Mouse (Mus musculus) stomach, embryonic 15.5 days (tissue): ENCODE measurements at regions not wholly inside any gene's neighbourhood (a gene's known extent, or its start where the extent isn't known, plus 50 kb on each side); places are given as distances from the start of the nearest gene placed in this dataset.

Experiments used
- ATAC-seq: fragments of 200-750 bp; cut with Nextera tagmentation; 2 replicates; pipeline ENCODE4 v1.8.0; 2017; ENCODE audit warnings: low read depth, moderate number of reproducible peaks, moderate TSS enrichment; ENCODE audit not compliant: insufficient read depth, low FRiP score
- H3K27ac ChIP-seq: fragments of 300-500 bp; sonication (generic); 2 replicates; pipeline ENCODE4 v1.5.1; 2015; ENCODE audit warnings: mild to moderate bottlenecking, inconsistent platforms
- H3K27me3 ChIP-seq: fragments of 300-500 bp; sonication (generic); replicated peaks from 2 replicates; pipeline ENCODE4 v1.6.1; 2015; ENCODE audit warnings: inconsistent platforms
- H3K36me3 ChIP-seq: fragments of 300-500 bp; sonication (generic); 2 replicates; pipeline ENCODE4 v1.6.1; 2015; ENCODE audit warnings: inconsistent platforms
- H3K4me1 ChIP-seq: fragments of 300-500 bp; sonication (generic); 2 replicates; pipeline ENCODE4 v1.6.1; 2015; ENCODE audit warnings: inconsistent platforms
- H3K4me2 ChIP-seq: fragments of 300-500 bp; sonication (generic); 2 replicates; pipeline ENCODE4 v1.6.1; 2015; ENCODE audit warnings: mild to moderate bottlenecking, inconsistent platforms
- H3K4me3 ChIP-seq: fragments of 300-500 bp; sonication (generic); replicated peaks from 2 replicates; pipeline ENCODE4 v1.5.1; 2015; ENCODE audit warnings: inconsistent platforms
- H3K9ac ChIP-seq: fragments of 300-500 bp; sonication (generic); 2 replicates; pipeline ENCODE4 v1.6.1; 2015; ENCODE audit warnings: inconsistent platforms
- H3K9me3 ChIP-seq: fragments of 300-500 bp; sonication (generic); 2 replicates; pipeline ENCODE4 v1.6.1; 2016; ENCODE audit warnings: inconsistent platforms
- WGBS: fragments of 180-500 bp; shearing (Covaris S2); methylation state at CpG from one replicate; pipeline ENCODE4 v1.1.7; 2015; 5-methylcytosine and 5-hydroxymethylcytosine counted together

DNA sequence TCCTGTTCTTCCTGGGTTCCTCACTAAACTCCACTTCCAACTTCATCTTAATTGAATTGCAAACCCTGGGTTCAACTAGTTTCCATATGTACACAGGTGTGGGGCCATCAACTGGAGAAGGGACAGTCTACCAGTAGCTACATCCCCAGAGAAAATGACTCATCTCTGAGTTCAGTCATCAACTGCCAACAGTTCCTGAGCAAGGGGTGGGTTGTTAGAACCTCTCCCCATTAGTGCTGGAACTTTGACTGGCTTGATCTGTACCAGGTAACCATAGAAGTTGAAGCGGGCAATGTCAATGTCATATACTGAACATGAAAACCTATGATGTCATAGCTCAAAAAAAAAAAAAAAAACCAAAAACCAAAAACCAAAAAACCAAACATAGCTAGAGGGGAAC is 69.8 kb downstream of the Gm21750 start:
- H3K9me3 ChIP-seq, result no peaks in the 10 kb centered on the region
- WGBS, result 97% methylated on average over 1 of the region's 1 CpGs
- no peaks in the 10 kb centered on the region for H3K4me1 ChIP-seq
- no peak overlapping the region for H3K27ac ChIP-seq
- H3K4me2 ChIP-seq, result no peak overlapping the region
- no peak overlapping the region for H3K4me3 ChIP-seq
- H3K27me3 ChIP-seq, result no peaks in the 10 kb centered on the region
- H3K36me3 ChIP-seq, result no peaks in the 10 kb centered on the region
- no peak overlapping the region for H3K9ac ChIP-seq
- no peak for ATAC-seq

DNA sequence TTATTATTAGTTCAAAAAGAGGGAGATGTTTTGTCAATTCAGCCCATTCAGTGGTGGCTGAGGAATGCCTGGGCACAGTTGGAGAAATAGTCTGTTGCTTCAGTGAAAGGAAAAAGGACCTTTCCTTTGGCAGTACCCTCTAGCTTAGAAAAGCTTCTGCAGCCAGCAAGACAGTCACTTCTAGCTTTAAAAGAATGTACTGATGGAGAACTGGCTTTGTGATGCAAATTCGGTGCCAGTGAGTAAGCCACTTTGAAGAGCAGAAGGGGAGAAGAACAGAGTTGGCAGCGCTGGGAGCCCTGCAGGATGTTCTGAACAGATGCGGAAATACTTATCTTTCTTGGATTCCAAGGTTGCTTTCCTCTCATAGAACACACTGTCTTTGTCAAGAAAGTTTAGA is 71.1 kb downstream of the Gm21750 start:
- 53% methylated on average over 3 of the region's 3 CpGs for WGBS
- Histone ChIP-seq H3K36me3 (no peaks in the 10 kb centered on the region), H3K4me2 (no peak overlapping the region), H3K9ac (no peak overlapping the region), H3K9me3 (no peaks in the 10 kb centered on the region), H3K4me3 (no peak overlapping the region), H3K27me3 (no peaks in the 10 kb centered on the region), H3K4me1 (no peaks in the 10 kb centered on the region), H3K27ac (no peak overlapping the region)
- no peak for ATAC-seq

DNA sequence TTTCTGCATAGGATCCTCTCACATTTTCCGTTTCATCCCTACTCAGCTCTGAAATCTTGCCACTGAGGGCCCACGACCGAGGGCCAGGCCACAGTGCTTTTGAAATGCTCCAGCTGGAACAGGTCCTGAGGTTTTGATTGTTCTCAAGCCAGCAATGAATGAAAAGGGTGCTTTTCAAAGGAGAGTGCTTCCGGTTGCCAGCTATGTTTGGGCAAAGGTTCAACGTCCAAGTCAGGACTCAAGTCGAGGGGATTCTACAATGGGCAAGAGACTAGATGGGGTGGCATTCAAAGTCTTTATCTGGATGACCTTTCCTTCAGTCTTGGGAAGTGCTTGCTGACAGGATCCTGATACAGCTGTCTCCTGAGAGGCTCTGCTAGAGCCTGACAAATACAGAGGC is 89.8 kb downstream of the Gm21750 start:
- no peak overlapping the region for H3K9ac ChIP-seq
- H3K4me2 ChIP-seq, result no peak overlapping the region
- 55% methylated on average over 6 of the region's 6 CpGs for WGBS
- no peaks in the 10 kb centered on the region for H3K4me1 ChIP-seq
- no peak overlapping the region for H3K27ac ChIP-seq
- no peak for ATAC-seq
- H3K4me3 ChIP-seq, result no peak overlapping the region
- H3K9me3 ChIP-seq, result no peaks in the 10 kb centered on the region
- H3K27me3 ChIP-seq, result no peaks in the 10 kb centered on the region
- H3K36me3 ChIP-seq, result no peaks in the 10 kb centered on the region

DNA sequence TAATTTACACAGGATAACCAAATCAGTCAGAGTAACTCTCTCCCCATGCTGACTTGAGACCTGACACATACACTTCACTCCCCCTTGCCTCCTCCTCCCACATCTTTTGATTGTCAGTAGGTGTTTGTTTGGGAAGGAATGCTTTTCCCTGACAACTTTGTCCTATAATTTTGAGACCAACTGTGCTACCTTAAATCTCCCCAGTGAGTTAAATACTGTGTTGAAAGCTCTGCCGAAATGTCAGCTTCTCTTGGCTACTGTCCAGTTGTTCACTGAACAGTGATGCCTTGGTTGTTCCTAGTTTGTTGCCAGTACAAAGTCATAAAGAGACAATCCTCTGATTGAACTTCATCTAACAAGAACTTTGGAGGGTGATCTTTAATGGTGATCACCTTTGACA is 99.0 kb downstream of the Gm21750 start:
- Histone ChIP-seq H3K9me3 (no peaks in the 10 kb centered on the region), H3K27me3 (no peaks in the 10 kb centered on the region), H3K36me3 (no peaks in the 10 kb centered on the region), H3K4me1 (no peaks in the 10 kb centered on the region), H3K27ac (no peak overlapping the region), H3K4me2 (no peak overlapping the region), H3K4me3 (no peak overlapping the region), H3K9ac (no peak overlapping the region)
- WGBS, result 35% methylated on average over 1 of the region's 1 CpGs
- no peak for ATAC-seq

DNA sequence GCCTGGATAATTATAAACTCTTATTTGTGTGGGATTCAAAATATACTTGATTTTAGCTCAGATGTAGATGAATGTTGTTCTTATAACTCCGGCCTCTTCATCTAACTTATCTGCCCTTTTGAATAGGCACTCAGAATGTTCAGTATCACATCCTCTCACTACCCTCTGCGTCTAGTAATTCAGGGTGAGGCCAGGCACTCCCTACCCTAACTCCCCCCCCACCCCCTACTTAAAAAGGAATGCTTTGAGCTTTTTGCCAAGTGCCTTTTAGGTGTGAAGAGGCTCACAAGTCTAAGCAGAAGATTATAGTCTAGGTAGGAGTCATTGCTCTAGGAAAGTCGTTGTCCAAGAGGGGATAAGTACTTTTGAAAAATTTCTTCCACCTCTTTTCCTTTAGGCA is 111.9 kb downstream of the Gm21750 start:
- no peaks in the 10 kb centered on the region for H3K36me3 ChIP-seq
- no peak for ATAC-seq

DNA sequence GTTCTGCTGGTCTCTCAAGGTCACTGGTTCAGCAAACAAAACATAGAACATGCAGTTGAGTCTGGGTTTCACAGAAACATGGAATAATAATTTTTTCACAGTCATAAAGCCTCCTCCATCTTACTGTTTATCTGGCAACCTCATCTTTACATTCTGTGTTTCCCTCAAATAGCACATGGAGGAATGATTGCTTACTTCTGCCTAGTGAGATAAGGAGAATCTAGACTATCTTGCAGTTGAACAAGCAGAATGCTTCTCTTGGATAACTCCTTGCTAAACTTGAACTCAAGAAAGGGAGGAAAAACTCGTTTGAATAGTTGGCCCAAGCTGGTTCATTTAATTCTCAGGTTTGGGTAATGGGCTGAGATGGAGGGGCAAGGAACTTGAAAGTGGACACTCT is 112.8 kb downstream of the Gm21750 start:
- ATAC-seq, result no peak
- Histone ChIP-seq H3K27me3 (no peaks in the 10 kb centered on the region), H3K4me3 (no peak overlapping the region), H3K27ac (no peak overlapping the region), H3K9me3 (no peaks in the 10 kb centered on the region), H3K9ac (no peak overlapping the region), H3K4me1 (no peaks in the 10 kb centered on the region), H3K4me2 (no peak overlapping the region), H3K36me3 (no peaks in the 10 kb centered on the region)
- 18% methylated on average over 1 of the region's 1 CpGs for WGBS

More for the DNA sequence above, 111.9 kb downstream of the Gm21750 start:
- WGBS, result 61% methylated on average over 3 of the region's 3 CpGs
- Histone ChIP-seq H3K4me1 (no peaks in the 10 kb centered on the region), H3K4me2 (no peak overlapping the region), H3K9me3 (no peaks in the 10 kb centered on the region), H3K27me3 (no peaks in the 10 kb centered on the region), H3K9ac (no peak overlapping the region), H3K4me3 (no peak overlapping the region), H3K27ac (no peak overlapping the region)

DNA sequence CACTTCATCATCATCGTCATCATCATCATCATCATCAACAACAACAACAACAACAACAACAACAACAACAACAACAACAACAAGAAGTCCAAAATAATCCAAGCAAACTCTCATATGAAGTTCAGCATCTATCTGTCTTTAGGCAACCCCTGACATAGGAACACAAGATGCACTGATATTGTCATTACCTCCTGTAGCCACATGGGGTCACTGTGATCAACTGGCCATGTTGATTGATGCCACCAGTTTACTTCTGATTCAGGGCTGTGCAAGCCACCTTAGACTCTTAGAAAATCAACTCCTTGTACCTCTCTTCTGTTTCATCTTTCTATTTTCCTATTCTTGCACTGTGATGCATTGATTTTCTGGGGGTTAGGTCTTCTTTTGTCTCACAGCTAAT is 115.0 kb downstream of the Gm21750 start:
- H3K9ac ChIP-seq, result no peak overlapping the region
- no peaks in the 10 kb centered on the region for H3K36me3 ChIP-seq
- WGBS, result 12% methylated on average over 1 of the region's 1 CpGs
- H3K27me3 ChIP-seq, result no peaks in the 10 kb centered on the region
- H3K4me2 ChIP-seq, result no peak overlapping the region
- no peak for ATAC-seq
- H3K4me1 ChIP-seq, result no peaks in the 10 kb centered on the region
- no peaks in the 10 kb centered on the region for H3K9me3 ChIP-seq
- no peak overlapping the region for H3K4me3 ChIP-seq
- no peak overlapping the region for H3K27ac ChIP-seq

DNA sequence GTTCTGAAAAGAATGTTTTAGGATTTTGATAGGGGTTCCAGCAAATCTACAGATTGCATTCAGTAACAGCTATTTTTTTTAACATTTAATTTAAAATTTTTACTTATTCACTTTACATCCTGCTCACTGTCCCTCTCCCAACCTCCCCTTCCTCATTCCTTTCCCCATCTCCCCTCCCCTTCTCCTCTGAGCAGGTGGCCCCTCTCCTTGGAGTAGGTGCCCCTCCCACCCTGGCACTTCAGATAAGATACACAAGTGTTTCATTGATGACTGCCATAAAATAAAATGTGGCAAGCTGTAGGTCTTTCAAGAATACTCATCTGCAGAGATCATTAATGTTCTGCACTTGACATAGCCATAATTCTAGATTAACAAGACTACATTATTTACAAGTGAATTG is 146.1 kb downstream of the Gm21750 start:
- Histone ChIP-seq H3K27me3 (no peaks in the 10 kb centered on the region), H3K9ac (no peak overlapping the region), H3K27ac (no peak overlapping the region), H3K4me2 (no peak overlapping the region), H3K9me3 (no peaks in the 10 kb centered on the region), H3K4me1 (no peaks in the 10 kb centered on the region), H3K36me3 (no peaks in the 10 kb centered on the region), H3K4me3 (no peak overlapping the region)
- ATAC-seq, result no peak

DNA sequence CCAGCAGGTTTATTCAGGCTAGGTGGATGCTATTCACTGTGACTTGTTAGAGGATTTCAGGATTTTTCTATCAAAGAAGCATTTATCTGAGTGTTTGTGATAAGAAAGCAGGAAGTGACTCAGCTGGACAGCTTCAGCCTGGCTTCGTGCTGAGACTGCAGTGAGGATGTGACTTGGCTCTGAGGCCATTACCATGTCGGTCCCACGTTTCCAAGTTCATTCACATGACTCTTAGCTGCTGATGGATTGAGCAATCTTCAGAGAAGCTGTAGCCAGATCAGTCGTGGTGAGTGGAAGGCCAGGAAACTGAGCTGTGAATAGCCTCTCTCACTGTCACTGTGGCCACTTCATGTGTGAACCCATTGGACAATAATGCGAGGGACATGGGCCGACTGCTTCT is 177.9 kb downstream of the Gm21750 start:
- no peaks in the 10 kb centered on the region for H3K36me3 ChIP-seq
- no peak overlapping the region for H3K27ac ChIP-seq
- ATAC-seq, result no peak
- no peaks in the 10 kb centered on the region for H3K4me1 ChIP-seq
- WGBS, result 59% methylated on average over 6 of the region's 6 CpGs
- H3K4me3 ChIP-seq, result no peak overlapping the region
- H3K27me3 ChIP-seq, result no peaks in the 10 kb centered on the region
- no peaks in the 10 kb centered on the region for H3K9me3 ChIP-seq
- H3K9ac ChIP-seq, result no peak overlapping the region
- no peak overlapping the region for H3K4me2 ChIP-seq

DNA sequence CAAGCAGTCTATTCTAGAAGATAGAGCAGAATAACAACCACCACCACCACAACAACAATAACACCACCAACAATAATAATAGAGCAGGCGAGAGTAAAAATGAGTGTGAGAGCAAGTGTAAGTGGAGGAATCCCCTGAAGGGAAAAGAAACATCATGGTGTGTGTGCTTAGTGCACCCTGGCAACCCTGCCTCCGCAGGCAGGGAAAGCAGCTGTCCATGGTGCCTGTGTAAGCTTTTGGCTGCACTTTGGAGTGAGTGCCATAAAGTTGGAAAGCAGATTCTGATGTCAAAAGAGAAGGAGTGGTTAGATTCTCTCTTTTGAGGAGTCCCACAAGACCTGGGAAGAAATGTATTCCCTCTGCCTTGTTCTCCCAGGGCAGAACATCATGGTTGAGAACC is 200.8 kb downstream of the Gm21750 start:
- no peak for ATAC-seq
- no peak overlapping the region for H3K4me3 ChIP-seq
- H3K36me3 ChIP-seq, result no peaks in the 10 kb centered on the region
- H3K4me2 ChIP-seq, result no peak overlapping the region
- WGBS, result 33% methylated on average over 2 of the region's 2 CpGs
- H3K9me3 ChIP-seq, result no peaks in the 10 kb centered on the region
- H3K27ac ChIP-seq, result no peak overlapping the region
- H3K4me1 ChIP-seq, result no peaks in the 10 kb centered on the region
- no peak overlapping the region for H3K9ac ChIP-seq
- H3K27me3 ChIP-seq, result no peaks in the 10 kb centered on the region

DNA sequence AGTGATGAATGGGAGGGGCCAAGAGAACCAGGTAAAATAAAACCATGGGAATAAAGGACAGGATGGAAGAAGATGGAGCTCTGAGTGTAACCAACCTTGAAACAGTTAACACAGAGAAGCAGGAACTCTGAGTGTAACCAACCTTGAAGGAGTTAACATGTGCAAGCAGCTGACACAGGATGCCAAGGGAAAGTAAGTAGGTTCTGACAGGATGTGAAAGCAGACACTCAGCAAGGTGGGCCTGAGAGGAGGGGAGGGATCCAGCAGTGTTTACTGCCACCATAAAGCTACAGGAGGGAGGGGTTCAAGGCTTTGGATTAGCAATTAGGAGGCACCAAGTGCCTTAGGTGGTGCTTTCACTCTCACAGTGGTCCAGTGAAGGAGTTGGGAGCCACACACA is 213.3 kb downstream of the Gm21750 start:
- no peak overlapping the region for H3K4me3 ChIP-seq
- no peak overlapping the region for H3K27ac ChIP-seq
- no peaks in the 10 kb centered on the region for H3K27me3 ChIP-seq
- ATAC-seq, result no peak
- no peak overlapping the region for H3K9ac ChIP-seq
- no peaks in the 10 kb centered on the region for H3K4me1 ChIP-seq
- H3K9me3 ChIP-seq, result no peaks in the 10 kb centered on the region
- H3K4me2 ChIP-seq, result no peak overlapping the region
- H3K36me3 ChIP-seq, result no peaks in the 10 kb centered on the region

DNA sequence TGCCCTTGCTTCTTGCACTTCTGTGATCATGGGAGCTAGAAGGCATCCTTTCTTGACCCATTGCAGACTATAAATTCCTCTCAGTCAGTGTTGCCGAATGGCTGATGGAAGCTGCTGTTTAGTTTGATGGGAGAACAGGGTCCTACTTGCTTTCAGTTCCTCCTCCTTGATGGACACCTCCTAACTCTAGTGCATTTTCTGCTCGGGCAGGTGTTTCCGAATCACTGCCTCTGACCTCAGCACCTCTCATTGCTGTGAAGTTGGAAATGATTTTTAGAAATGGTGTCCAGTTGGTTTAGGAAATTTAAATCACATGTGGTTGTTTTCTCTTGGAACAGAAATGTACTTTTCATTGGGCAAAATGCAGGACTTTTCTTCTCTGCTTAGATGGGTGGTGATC is 214.9 kb downstream of the Gm21750 start:
- Histone ChIP-seq H3K9ac (no peak overlapping the region), H3K4me3 (no peak overlapping the region), H3K27ac (no peak overlapping the region), H3K9me3 (no peaks in the 10 kb centered on the region), H3K4me1 (no peaks in the 10 kb centered on the region), H3K36me3 (no peaks in the 10 kb centered on the region), H3K4me2 (no peak overlapping the region), H3K27me3 (no peaks in the 10 kb centered on the region)
- no peak for ATAC-seq
- WGBS, result 76% methylated on average over 3 of the region's 3 CpGs

DNA sequence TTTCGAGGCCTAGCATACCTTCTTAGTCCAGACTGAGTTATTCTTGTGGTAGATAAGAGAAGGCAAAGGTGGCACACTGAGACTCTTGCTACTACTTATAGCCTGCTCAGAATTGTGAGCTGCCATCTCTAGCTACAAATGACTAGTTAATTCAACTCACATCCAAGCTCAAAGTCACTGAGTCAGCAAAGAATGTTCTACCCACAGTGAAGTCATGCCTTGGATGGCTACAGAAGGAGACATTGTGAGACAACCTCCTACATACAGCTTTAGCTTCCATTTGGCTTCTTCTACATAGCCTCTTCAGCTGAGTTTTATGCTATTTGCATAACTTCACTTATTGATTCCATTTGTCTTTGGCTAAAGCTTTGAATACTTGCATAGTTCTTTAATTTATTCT is 217.2 kb downstream of the Gm21750 start:
- H3K4me3 ChIP-seq, result no peak overlapping the region
- no peak overlapping the region for H3K27ac ChIP-seq
- 58% methylated on average over 1 of the region's 1 CpGs for WGBS
- no peaks in the 10 kb centered on the region for H3K4me1 ChIP-seq
- no peaks in the 10 kb centered on the region for H3K36me3 ChIP-seq
- H3K9me3 ChIP-seq, result no peaks in the 10 kb centered on the region
- no peak overlapping the region for H3K4me2 ChIP-seq
- H3K27me3 ChIP-seq, result no peaks in the 10 kb centered on the region
- ATAC-seq, result no peak
- no peak overlapping the region for H3K9ac ChIP-seq
